Mouse (Mus musculus) limb, embryonic 12.5 days (tissue): ENCODE data around the gene Ppl. TPM values are rescaled to one million over a fixed set of nuclear protein-coding genes. Genes with fewer than 3 reads are reported as not detected.

Experiments
- ATAC-seq: fragments of 200-750 bp; cut with Nextera tagmentation; 2 replicates; pipeline ENCODE4 v1.8.0; 2017; ENCODE audit warnings: low read depth, moderate TSS enrichment; ENCODE audit not compliant: insufficient number of reproducible peaks, insufficient read depth, low FRiP score, low TSS enrichment
- H3K27ac ChIP-seq: fragments of 300-500 bp; sonication (generic); 2 replicates; pipeline ENCODE4 v1.5.1; 2016; ENCODE audit warnings: mild to moderate bottlenecking, moderate library complexity
- H3K27me3 ChIP-seq: fragments of 300-500 bp; sonication (generic); 2 replicates; pipeline ENCODE4 v1.6.1; 2016; ENCODE audit warnings: mild to moderate bottlenecking, moderate library complexity
- H3K36me3 ChIP-seq: fragments of 300-500 bp; sonication (generic); 2 replicates; pipeline ENCODE4 v1.6.1; 2016; ENCODE audit warnings: mild to moderate bottlenecking, moderate library complexity
- H3K4me1 ChIP-seq: fragments of 300-500 bp; sonication (generic); replicated peaks from 2 replicates; pipeline ENCODE4 v1.6.1; 2016
- H3K4me2 ChIP-seq: fragments of 300-500 bp; sonication (generic); 2 replicates; pipeline ENCODE4 v1.6.1; 2016; ENCODE audit warnings: mild to moderate bottlenecking, moderate library complexity
- H3K4me3 ChIP-seq: fragments of 300-500 bp; sonication (generic); replicated peaks from 2 replicates; pipeline ENCODE4 v1.5.1; 2016; ENCODE audit warnings: mild to moderate bottlenecking
- H3K9ac ChIP-seq: fragments of 300-500 bp; sonication (generic); replicated peaks from 2 replicates; pipeline ENCODE4 v1.6.1; 2016; ENCODE audit warnings: mild to moderate bottlenecking, moderate library complexity
- H3K9me3 ChIP-seq: fragments of 300-500 bp; sonication (generic); 2 replicates; pipeline ENCODE4 v1.6.1; 2016; ENCODE audit warnings: mild to moderate bottlenecking, moderate library complexity
- WGBS: fragments of 180-500 bp; shearing (Covaris S2); methylation state at CpG from one replicate; pipeline ENCODE4 v1.1.7; 2016; 5-methylcytosine and 5-hydroxymethylcytosine counted together
- polyA plus RNA-seq: library from polyadenylated mRNA; unstranded; fragments of >200 nt; fragmentation: Nextera tagmentation; extraction: Ambion mirVana; gene quantifications from 2 replicates; pipeline ENCODE4 v1.2.1, GENCODE M21; 2016

Gene Ppl
- polyA plus RNA-seq, 1 experiment from 2014 or later, result 3.3 TPM

- 0 out of 2 replicates have a peak, but pooled peaks cover 10% of the 10 kb centered on the region for H3K4me1 ChIP-seq
- no peak overlapping the region for H3K9ac ChIP-seq
- H3K9me3 ChIP-seq, result no peaks in the 10 kb centered on the region
- H3K27ac ChIP-seq, result no peak overlapping the region
- WGBS, result 57% methylated on average over 2 of the region's 2 CpGs
- H3K36me3 ChIP-seq, result no peaks in the 10 kb centered on the region
- ATAC-seq, result no peak
- no peak overlapping the region for H3K4me2 ChIP-seq
- H3K4me3 ChIP-seq, result no peak overlapping the region
- H3K27me3 ChIP-seq, result peaks cover 85% of the 10 kb centered on the region
These were observed 2.0 kb downstream of the Ppl start for GRCm38 (mm10) chr16:5130196-5130595.

DNA sequence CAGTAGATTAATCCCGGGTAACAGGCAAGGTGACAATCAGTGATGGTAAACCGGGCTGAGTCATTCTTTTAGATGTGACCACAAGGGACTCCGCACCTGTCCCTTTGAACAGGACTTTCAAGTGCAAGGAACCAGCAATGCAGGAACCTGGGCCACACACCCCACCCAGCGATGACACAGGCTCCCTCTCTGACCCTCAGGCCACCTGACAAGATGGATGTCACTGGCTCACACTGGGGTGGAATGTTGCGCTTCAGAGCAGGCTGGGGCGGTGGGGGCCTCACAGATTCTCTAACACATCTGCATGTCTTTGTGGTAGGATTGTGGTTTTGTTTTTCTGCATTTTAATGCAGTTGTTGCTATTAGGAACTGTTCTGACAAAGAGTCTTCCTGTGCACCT is 8.7 kb downstream of the Ppl start:
- H3K4me2 ChIP-seq, result no peak overlapping the region
- H3K4me3 ChIP-seq, result no peak overlapping the region
- H3K9ac ChIP-seq, result no peak overlapping the region
- no peaks in the 10 kb centered on the region for H3K9me3 ChIP-seq
- no peaks in the 10 kb centered on the region for H3K4me1 ChIP-seq
- H3K27me3 ChIP-seq, result peaks cover 53% of the 10 kb centered on the region
- H3K36me3 ChIP-seq, result no peaks in the 10 kb centered on the region
- no peak overlapping the region for H3K27ac ChIP-seq
- ATAC-seq, result no peak
- 55% methylated on average over 6 of the region's 6 CpGs for WGBS

DNA sequence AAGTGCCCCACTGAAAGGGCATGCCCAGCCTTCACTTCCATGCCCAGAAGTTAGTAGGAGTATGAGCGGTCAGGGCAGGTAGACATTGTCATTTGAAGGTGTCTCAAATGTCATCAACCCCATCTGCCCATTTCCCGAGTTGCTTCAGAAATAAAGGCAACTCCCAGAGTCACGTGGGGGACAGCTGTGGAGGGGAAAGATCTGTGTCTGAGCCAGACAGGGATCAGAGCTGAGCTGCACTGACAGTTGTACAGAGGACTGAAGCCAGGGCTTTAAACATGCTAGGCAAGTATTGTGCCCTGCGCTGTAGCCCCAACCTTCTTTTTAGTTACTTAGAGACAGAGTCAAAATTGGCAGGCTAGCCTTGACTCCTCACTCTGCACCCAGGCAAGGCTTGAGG is 12.4 kb downstream of the Ppl start:
- H3K9me3 ChIP-seq, result no peaks in the 10 kb centered on the region
- peaks cover 34% of the 10 kb centered on the region for H3K27me3 ChIP-seq
- H3K36me3 ChIP-seq, result no peaks in the 10 kb centered on the region
- no peaks in the 10 kb centered on the region for H3K4me1 ChIP-seq
- H3K9ac ChIP-seq, result no peak overlapping the region
- no peak overlapping the region for H3K4me3 ChIP-seq
- ATAC-seq, result no peak
- no peak overlapping the region for H3K27ac ChIP-seq
- H3K4me2 ChIP-seq, result no peak overlapping the region
- 74% methylated on average over 4 of the region's 4 CpGs for WGBS

GRCm38 (mm10) chr16:5119385-5119784 is 12.8 kb downstream of the Ppl start:
- H3K36me3 ChIP-seq, result no peaks in the 10 kb centered on the region
- no peak overlapping the region for H3K27ac ChIP-seq
- 71% methylated on average over 4 of the region's 4 CpGs for WGBS
- no peaks in the 10 kb centered on the region for H3K4me1 ChIP-seq
- no peak overlapping the region for H3K9ac ChIP-seq
- no peak overlapping the region for H3K4me2 ChIP-seq
- peaks cover 34% of the 10 kb centered on the region for H3K27me3 ChIP-seq
- H3K4me3 ChIP-seq, result no peak overlapping the region
- no peak for ATAC-seq
- H3K9me3 ChIP-seq, result no peaks in the 10 kb centered on the region

DNA sequence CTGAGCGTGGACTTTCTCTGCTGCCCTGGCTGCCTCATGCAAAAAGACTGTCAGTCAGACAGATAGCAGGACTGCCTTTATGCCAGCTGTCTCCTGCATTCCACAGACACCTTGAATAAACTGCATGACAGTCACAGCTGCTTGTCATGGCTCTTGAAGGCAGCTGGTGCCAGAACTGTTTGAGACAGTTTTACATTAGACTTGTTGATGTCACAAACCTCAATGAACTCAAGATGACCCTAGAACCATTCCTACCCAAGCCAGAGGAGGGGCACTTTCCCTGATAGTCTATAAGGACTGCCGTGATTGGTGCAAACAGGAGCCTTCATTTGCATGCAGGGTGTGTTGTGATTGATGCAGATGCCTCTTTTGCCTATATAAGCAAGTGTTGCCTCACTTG is 18.6 kb downstream of the Ppl start:
- peaks cover 5% of the 10 kb centered on the region; the same call in 1 of the 2 replicates for H3K4me1 ChIP-seq
- H3K9me3 ChIP-seq, result no peaks in the 10 kb centered on the region
- H3K27me3 ChIP-seq, result no peaks in the 10 kb centered on the region
- no peak overlapping the region for H3K4me2 ChIP-seq
- 70% methylated on average over 2 of the region's 2 CpGs for WGBS
- no peak for ATAC-seq
- no peak overlapping the region for H3K27ac ChIP-seq
- H3K36me3 ChIP-seq, result no peaks in the 10 kb centered on the region
- H3K4me3 ChIP-seq, result no peak overlapping the region
- H3K9ac ChIP-seq, result no peak overlapping the region

- Histone ChIP-seq H3K27me3 (no peaks in the 10 kb centered on the region), H3K4me3 (no peak overlapping the region), H3K36me3 (no peaks in the 10 kb centered on the region), H3K9ac (no peak overlapping the region), H3K9me3 (peaks cover 4% of the 10 kb centered on the region; the same call in 1 of the 2 replicates), H3K27ac (no peak overlapping the region), H3K4me1 (peaks cover 5% of the 10 kb centered on the region; the same call in 1 of the 2 replicates), H3K4me2 (no peak overlapping the region)
- no peak for ATAC-seq
- 67% methylated on average over 4 of the region's 4 CpGs for WGBS
These were observed 19.1 kb downstream of the Ppl start for GRCm38 (mm10) chr16:5113002-5113550.

GRCm38 (mm10) chr16:5111021-5111420 is 21.2 kb downstream of the Ppl start:
- no peak overlapping the region for H3K4me3 ChIP-seq
- no peak for ATAC-seq
- WGBS, result 89% methylated on average over 3 of the region's 3 CpGs
- H3K4me2 ChIP-seq, result no peak overlapping the region
- no peak overlapping the region for H3K9ac ChIP-seq
- no peak overlapping the region for H3K27ac ChIP-seq
- H3K36me3 ChIP-seq, result no peaks in the 10 kb centered on the region
- peaks cover 5% of the 10 kb centered on the region; the same call in 1 of the 2 replicates for H3K4me1 ChIP-seq
- H3K27me3 ChIP-seq, result no peaks in the 10 kb centered on the region
- H3K9me3 ChIP-seq, result peaks cover 4% of the 10 kb centered on the region; the same call in 1 of the 2 replicates

DNA sequence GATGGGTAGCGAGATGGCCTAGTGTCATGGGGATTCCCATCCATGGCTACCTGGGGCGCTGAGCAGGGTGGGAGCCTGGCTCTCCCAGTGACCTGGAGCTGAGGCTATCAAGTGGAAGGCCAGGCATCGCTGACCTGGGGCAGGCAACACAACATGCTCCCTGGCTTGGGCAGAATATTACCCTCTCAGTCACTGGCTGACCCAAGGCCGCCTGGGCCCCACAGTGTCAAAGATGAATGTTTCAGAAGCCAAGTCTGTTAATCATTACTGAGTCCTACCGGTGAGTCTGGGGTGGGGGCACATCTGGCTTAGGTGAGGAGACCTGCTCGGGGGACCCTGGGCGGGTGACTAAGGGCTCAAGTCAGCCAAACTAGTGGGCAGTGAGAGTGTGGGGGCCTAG is 22.3 kb downstream of the Ppl start:
- Histone ChIP-seq H3K27me3 (no peaks in the 10 kb centered on the region), H3K27ac (no peak overlapping the region), H3K4me1 (peaks cover 5% of the 10 kb centered on the region; the same call in 1 of the 2 replicates), H3K4me2 (no peak overlapping the region), H3K36me3 (no peaks in the 10 kb centered on the region), H3K9ac (no peak overlapping the region), H3K4me3 (no peak overlapping the region), H3K9me3 (peaks cover 4% of the 10 kb centered on the region; the same call in 1 of the 2 replicates)
- no peak for ATAC-seq
- 57% methylated on average over 7 of the region's 7 CpGs for WGBS

- Histone ChIP-seq H3K27me3 (no peaks in the 10 kb centered on the region; the same call in 1 of the 2 replicates), H3K4me1 (no peaks in the 10 kb centered on the region), H3K27ac (no peak overlapping the region), H3K9ac (no peak overlapping the region), H3K9me3 (no peaks in the 10 kb centered on the region), H3K36me3 (no peaks in the 10 kb centered on the region), H3K4me3 (no peak overlapping the region), H3K4me2 (no peak overlapping the region)
- ATAC-seq, result no peak
- WGBS, result 86% methylated on average over 6 of the region's 6 CpGs
These were observed 31.2 kb downstream of the Ppl start for GRCm38 (mm10) chr16:5101000-5101399.

DNA sequence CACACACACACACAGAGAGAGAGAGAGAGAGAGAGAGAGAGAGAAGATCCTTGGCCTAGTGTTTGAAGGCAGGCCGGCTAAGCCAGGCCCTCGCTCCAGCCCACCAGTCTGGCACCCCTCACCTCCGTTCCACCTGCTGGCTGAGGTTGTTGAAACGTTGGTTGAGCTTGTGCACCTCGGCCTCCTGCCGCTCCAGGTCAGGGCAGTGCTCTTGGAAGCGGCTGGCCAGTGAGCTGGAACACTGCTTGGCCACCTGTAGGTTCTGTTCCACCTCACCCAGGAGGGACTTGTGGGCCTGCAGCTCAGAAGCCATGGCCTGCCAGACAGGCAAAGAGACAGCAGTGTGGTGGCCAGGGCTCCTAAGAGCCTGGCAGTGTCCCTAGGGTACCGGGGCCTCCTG is 35.7 kb downstream of the Ppl start:
- no peak for ATAC-seq
- Histone ChIP-seq H3K9me3 (no peaks in the 10 kb centered on the region), H3K4me2 (no peak overlapping the region), H3K27me3 (no peaks in the 10 kb centered on the region), H3K4me1 (no peaks in the 10 kb centered on the region), H3K36me3 (no peaks in the 10 kb centered on the region), H3K27ac (no peak overlapping the region), H3K9ac (no peak overlapping the region), H3K4me3 (no peak overlapping the region)
- 83% methylated on average over 8 of the region's 8 CpGs for WGBS

DNA sequence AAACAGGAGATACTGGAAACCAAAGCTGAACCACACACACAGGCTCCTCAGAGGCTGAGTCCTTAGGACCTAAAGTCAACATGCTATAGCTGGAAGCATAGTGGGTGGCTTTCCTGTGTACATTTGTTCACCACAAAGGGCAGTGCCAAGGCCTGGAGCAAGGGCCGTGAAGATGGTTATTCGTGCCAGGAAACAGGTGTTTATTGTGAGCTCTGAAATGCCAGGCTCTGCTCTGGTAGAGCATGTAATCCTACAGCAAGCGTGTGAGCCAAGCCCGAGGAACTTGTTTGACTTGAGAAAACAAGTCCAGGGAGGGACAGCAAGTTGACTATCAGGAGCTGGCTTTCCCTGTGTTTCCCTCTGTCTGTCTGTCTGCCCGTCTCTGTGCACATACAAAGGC is 38.9 kb downstream of the Ppl start:
- Histone ChIP-seq H3K27ac (no peak overlapping the region), H3K4me3 (no peak overlapping the region), H3K9me3 (no peaks in the 10 kb centered on the region), H3K9ac (no peak overlapping the region), H3K4me1 (no peaks in the 10 kb centered on the region), H3K4me2 (no peak overlapping the region), H3K36me3 (peaks cover 9% of the 10 kb centered on the region), H3K27me3 (no peaks in the 10 kb centered on the region)
- WGBS, result 90% methylated on average over 5 of the region's 5 CpGs
- ATAC-seq, result no peak

GRCm38 (mm10) chr16:5089021-5089420 is 43.2 kb downstream of the Ppl start:
- ATAC-seq, result no peak
- whole genome bisulfite sequencing, result 71% methylated on average over 10 of the region's 10 CpGs
- no peaks in the 10 kb centered on the region for H3K4me1 ChIP-seq
- H3K4me2 ChIP-seq, result no peak overlapping the region
- H3K27ac ChIP-seq, result no peak overlapping the region
- peaks cover 51% of the 10 kb centered on the region for H3K36me3 ChIP-seq
- no peak overlapping the region for H3K4me3 ChIP-seq
- H3K9ac ChIP-seq, result no peak overlapping the region
- no peaks in the 10 kb centered on the region for H3K9me3 ChIP-seq
- H3K27me3 ChIP-seq, result no peaks in the 10 kb centered on the region
